Comparison of ENCODE assay signal across 17 mouse cellular contexts in the genomic region with DNA sequence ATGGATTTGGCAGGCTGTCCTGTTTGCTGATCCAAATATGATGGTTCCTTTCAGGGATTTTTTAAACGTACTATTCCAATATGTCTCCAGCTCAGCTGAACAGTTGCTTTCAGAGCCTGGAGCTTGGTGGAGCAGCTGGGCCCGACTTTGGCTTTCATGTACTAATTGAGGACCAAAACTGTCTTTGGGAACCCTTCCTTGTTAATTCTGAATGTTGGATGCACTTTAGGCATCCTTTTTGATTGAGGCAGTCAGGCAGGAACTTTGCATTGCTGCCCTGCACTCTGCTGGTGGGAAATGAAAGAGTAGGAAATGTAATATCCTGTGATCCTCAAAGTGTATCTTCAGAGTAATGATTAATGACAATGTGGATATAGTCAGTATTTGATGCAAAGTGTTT.
DNase-seq lines count a peak whose midpoint lies in the region; ATAC-seq and TF ChIP-seq lines count a peak whose summit lies in the region.
"Had no signal": no experiment of that assay in that cellular context is flagged by ENCODE, and none has a peak within 500 bp of the region (broad histone marks: within the 10 kb centered on the region; RNA-seq: fewer than 3 reads in every experiment).

No protein-coding gene starts in this region.

- H3K9me3 ChIP-seq in forebrain, embryonic 14.5 days (replicated peaks; ENCODE audit: control insufficient read depth, low read length) = no peaks in the 10 kb centered on the region
- no peaks in the 10 kb centered on the region for H3K9me3 ChIP-seq in forebrain, embryonic 11.5 days (ENCODE audit: control insufficient read depth, low read length)
- no peaks in the 10 kb centered on the region for H3K9me3 ChIP-seq in lung, postnatal 0 days (ENCODE audit: low read length)
- no peaks in the 10 kb centered on the region for H3K9me3 ChIP-seq in forebrain, embryonic 16.5 days (ENCODE audit: control insufficient read depth, low read length)
- H3K9me3 ChIP-seq: embryonic facial prominence, embryonic 13.5 days; kidney, embryonic 15.5 days; liver, embryonic 12.5 days had no signal

- H3K27ac ChIP-seq in forebrain, embryonic 14.5 days (ENCODE audit: low read depth, low read length) = no peak overlapping the region
- H3K27ac ChIP-seq in forebrain, embryonic 11.5 days (ENCODE audit: low read depth, low read length) = no peak overlapping the region
- no peak overlapping the region for H3K27ac ChIP-seq in lung, postnatal 0 days (ENCODE audit: low read length)
- no peak overlapping the region for H3K27ac ChIP-seq in forebrain, embryonic 16.5 days (ENCODE audit: low read length)
- H3K27ac ChIP-seq: embryonic facial prominence, embryonic 13.5 days; kidney, embryonic 15.5 days; liver, embryonic 12.5 days had no signal

- H3K9ac ChIP-seq in forebrain, embryonic 14.5 days (ENCODE audit: low read length) = no peak overlapping the region
- H3K9ac ChIP-seq in forebrain, embryonic 11.5 days (ENCODE audit: low read length) = no peak overlapping the region
- H3K9ac ChIP-seq in lung, postnatal 0 days (replicated peaks; ENCODE audit: low read depth) = no peak overlapping the region
- H3K9ac ChIP-seq in forebrain, embryonic 16.5 days (replicated peaks; ENCODE audit: low read depth, low read length) = no peak overlapping the region
- H3K9ac ChIP-seq: embryonic facial prominence, embryonic 13.5 days; kidney, embryonic 15.5 days; liver, embryonic 12.5 days had no signal

- ATAC-seq in forebrain, embryonic 14.5 days = no peak
- ATAC-seq in forebrain, embryonic 11.5 days (replicated peaks; ENCODE audit: low FRiP score) = no peak
- no peak for ATAC-seq in lung, postnatal 0 days
- ATAC-seq in forebrain, embryonic 16.5 days = peak; percentile 77
- ATAC-seq in inflammation-experienced regulatory T-cells, adult 6 months = no peak
- ATAC-seq: hindbrain, embryonic 16.5 days; liver, embryonic 12.5 days had no signal

- H3K4me1 ChIP-seq in forebrain, embryonic 14.5 days (ENCODE audit: control insufficient read depth, insufficient read depth, low read length) = no peaks in the 10 kb centered on the region
- H3K4me1 ChIP-seq in forebrain, embryonic 11.5 days (replicated peaks; ENCODE audit: control insufficient read depth, insufficient read depth, low read length) = no peaks in the 10 kb centered on the region
- no peaks in the 10 kb centered on the region for H3K4me1 ChIP-seq in lung, postnatal 0 days (ENCODE audit: insufficient read depth, low read depth, low read length)
- no peaks in the 10 kb centered on the region for H3K4me1 ChIP-seq in lung, adult 2 months (ENCODE audit: control insufficient read depth, insufficient read depth, low read length)
- H3K4me1 ChIP-seq in forebrain, embryonic 16.5 days (replicated peaks; ENCODE audit: control insufficient read depth, insufficient read depth, low read length) = no peaks in the 10 kb centered on the region
- H3K4me1 ChIP-seq: embryonic facial prominence, embryonic 13.5 days; kidney, embryonic 15.5 days; liver, embryonic 12.5 days had no signal

- H3K36me3 ChIP-seq in forebrain, embryonic 14.5 days (ENCODE audit: control insufficient read depth, insufficient read depth, low read length) = no peaks in the 10 kb centered on the region
- no peaks in the 10 kb centered on the region for H3K36me3 ChIP-seq in forebrain, embryonic 11.5 days (ENCODE audit: control insufficient read depth, insufficient read depth, low read length)
- no peaks in the 10 kb centered on the region for H3K36me3 ChIP-seq in lung, postnatal 0 days (ENCODE audit: insufficient read depth, low read length)
- no peaks in the 10 kb centered on the region for H3K36me3 ChIP-seq in forebrain, embryonic 16.5 days (ENCODE audit: control insufficient read depth, insufficient read depth)
- H3K36me3 ChIP-seq: embryonic facial prominence, embryonic 13.5 days; kidney, embryonic 15.5 days; liver, embryonic 12.5 days had no signal

- no peak for TF ChIP-seq CTCF in lung, postnatal 0 days (IDR thresholded peaks at IDR 0.05)
- no peak for TF ChIP-seq CTCF in lung, adult 2 months (IDR thresholded peaks at IDR 0.05; ENCODE audit: insufficient read depth, low read length)

- no peak overlapping the region for H3K4me2 ChIP-seq in forebrain, embryonic 14.5 days (ENCODE audit: low read length)
- H3K4me2 ChIP-seq in forebrain, embryonic 11.5 days (ENCODE audit: low read depth, low read length, severe bottlenecking) = no peak overlapping the region
- H3K4me2 ChIP-seq in lung, postnatal 0 days (replicated peaks; ENCODE audit: low read depth, low read length) = no peak overlapping the region
- no peak overlapping the region for H3K4me2 ChIP-seq in forebrain, embryonic 16.5 days (ENCODE audit: low read length)
- H3K4me2 ChIP-seq: embryonic facial prominence, embryonic 13.5 days; kidney, embryonic 15.5 days; liver, embryonic 12.5 days; midbrain, embryonic 11.5 days had no signal

- no peaks in the 10 kb centered on the region for H3K27me3 ChIP-seq in forebrain, embryonic 14.5 days (replicated peaks; ENCODE audit: control insufficient read depth, insufficient read depth, low read length)
- H3K27me3 ChIP-seq in forebrain, embryonic 11.5 days (ENCODE audit: control insufficient read depth, insufficient read depth, low read length) = no peaks in the 10 kb centered on the region
- no peaks in the 10 kb centered on the region for H3K27me3 ChIP-seq in lung, postnatal 0 days (replicated peaks; ENCODE audit: insufficient read depth, low read length)
- no peaks in the 10 kb centered on the region for H3K27me3 ChIP-seq in forebrain, embryonic 16.5 days (replicated peaks; ENCODE audit: control insufficient read depth, insufficient read depth, low read length)
- H3K27me3 ChIP-seq: embryonic facial prominence, embryonic 13.5 days; kidney, embryonic 15.5 days; liver, embryonic 12.5 days had no signal

- no peak for TF ChIP-seq EP300 in lung, postnatal 0 days (IDR thresholded peaks at IDR 0.05)

- no peak overlapping the region for H3K4me3 ChIP-seq in forebrain, embryonic 14.5 days (ENCODE audit: low read depth, low read length)
- H3K4me3 ChIP-seq in forebrain, embryonic 11.5 days (ENCODE audit: low read depth, low read length) = no peak overlapping the region
- no peak overlapping the region for H3K4me3 ChIP-seq in lung, postnatal 0 days (ENCODE audit: low read depth, low read length)
- H3K4me3 ChIP-seq in lung, adult 2 months (replicated peaks; ENCODE audit: extremely low read depth, low read depth, low read length) = no peak overlapping the region
- no peak overlapping the region for H3K4me3 ChIP-seq in forebrain, embryonic 16.5 days (replicated peaks; ENCODE audit: low read length)
- H3K4me3 ChIP-seq: embryonic facial prominence, embryonic 13.5 days; kidney, embryonic 15.5 days; liver, embryonic 12.5 days had no signal

- peak; percentile 34 for DNase-seq in forebrain, embryonic 14.5 days (ENCODE audit: low spot score)
- no peak for DNase-seq in forebrain, embryonic 11.5 days (ENCODE audit: low spot score)
- peak; percentile 6 for DNase-seq in lung, postnatal 0 days (ENCODE audit: low spot score)
- no peak for DNase-seq in lung, adult 2 months
- peak; percentile 14 to 22 for DNase-seq in layer of hippocampus, postnatal 25 days (ENCODE audit: extremely low spot score in 1 of 2, low spot score in 1 of 2)
- DNase-seq in adrenal gland, postnatal 14 days = no peak
- DNase-seq: adrenal gland, adult 2 months; B cell, adult 2 months; cerebellum, postnatal 36 days; heart, postnatal 10 days had no signal

- WGBS in forebrain, embryonic 14.5 days = 73% methylated on average over 2 of the region's 2 CpGs
- 73% methylated on average over 2 of the region's 2 CpGs for WGBS in forebrain, embryonic 11.5 days
- WGBS in lung, postnatal 0 days = 36% methylated on average over 2 of the region's 2 CpGs
- WGBS in lung, adult 2 months = 47% methylated on average over 2 of the region's 2 CpGs
- 45% methylated on average over 2 of the region's 2 CpGs for WGBS in forebrain, embryonic 16.5 days

- no peak for TF ChIP-seq POLR2A in lung, adult 2 months (IDR thresholded peaks at IDR 0.05; ENCODE audit: borderline replicate concordance, extremely low read depth, low read depth, low read length)

Comparison
In these comparisons a context has a peak if more than half of its experiments do, and no peak if none do; other contexts are left out.
1. DNase-seq: peak in forebrain, embryonic 14.5 days (single experiment), lung, postnatal 0 days (single experiment) and layer of hippocampus, postnatal 25 days (2 of 2); none in forebrain, embryonic 11.5 days (single experiment), lung, adult 2 months (single experiment) and adrenal gland, postnatal 14 days (single experiment).